Mouse (Mus musculus) midbrain, embryonic 12.5 days (tissue): ENCODE results near the gene Hddc3. TPM values are rescaled to one million over a fixed set of nuclear protein-coding genes. Genes with fewer than 3 reads are reported as not detected.

Experiments
- ATAC-seq: fragments of 200-750 bp; cut with Nextera tagmentation; 2 replicates; pipeline ENCODE4 v1.8.0; 2017; ENCODE audit warnings: low read depth, moderate TSS enrichment, moderate library complexity; ENCODE audit not compliant: low FRiP score
- H3K27ac ChIP-seq: fragments of 300-500 bp; sonication (generic); replicated peaks from 2 replicates; pipeline ENCODE4 v1.5.1; 2016; ENCODE audit warnings: mild to moderate bottlenecking
- H3K27me3 ChIP-seq: fragments of 300-500 bp; sonication (generic); 2 replicates; pipeline ENCODE4 v1.6.1; 2016; ENCODE audit warnings: mild to moderate bottlenecking
- H3K36me3 ChIP-seq: fragments of 300-500 bp; sonication (generic); 2 replicates; pipeline ENCODE4 v1.6.1; 2016
- H3K4me1 ChIP-seq: fragments of 300-500 bp; sonication (generic); 2 replicates; pipeline ENCODE4 v1.6.1; 2016
- H3K4me2 ChIP-seq: fragments of 300-500 bp; sonication (generic); replicated peaks from 2 replicates; pipeline ENCODE4 v1.6.1; 2016; ENCODE audit warnings: mild to moderate bottlenecking, moderate library complexity
- H3K4me3 ChIP-seq: fragments of 300-500 bp; sonication (generic); 2 replicates; pipeline ENCODE4 v1.5.1; 2016; ENCODE audit warnings: mild to moderate bottlenecking
- H3K9ac ChIP-seq: fragments of 300-500 bp; sonication (generic); replicated peaks from 2 replicates; pipeline ENCODE4 v1.6.1; 2016; ENCODE audit warnings: mild to moderate bottlenecking, moderate library complexity
- H3K9me3 ChIP-seq: fragments of 300-500 bp; sonication (generic); 2 replicates; pipeline ENCODE4 v1.6.1; 2016; ENCODE audit warnings: mild to moderate bottlenecking
- WGBS: fragments of 180-500 bp; shearing (Covaris S2); methylation state at CpG from one replicate; pipeline ENCODE4 v1.1.7; 2016; 5-methylcytosine and 5-hydroxymethylcytosine counted together
- polyA plus RNA-seq: library from polyadenylated mRNA; unstranded; fragments of >200 nt; fragmentation: Nextera tagmentation; extraction: Ambion mirVana; gene quantifications from 2 replicates; pipeline ENCODE4 v1.2.1, GENCODE M21; 2016

Hddc3 gene
- polyA plus RNA-seq, 1 experiment from 2014 or later, result 24.8 TPM

DNA sequence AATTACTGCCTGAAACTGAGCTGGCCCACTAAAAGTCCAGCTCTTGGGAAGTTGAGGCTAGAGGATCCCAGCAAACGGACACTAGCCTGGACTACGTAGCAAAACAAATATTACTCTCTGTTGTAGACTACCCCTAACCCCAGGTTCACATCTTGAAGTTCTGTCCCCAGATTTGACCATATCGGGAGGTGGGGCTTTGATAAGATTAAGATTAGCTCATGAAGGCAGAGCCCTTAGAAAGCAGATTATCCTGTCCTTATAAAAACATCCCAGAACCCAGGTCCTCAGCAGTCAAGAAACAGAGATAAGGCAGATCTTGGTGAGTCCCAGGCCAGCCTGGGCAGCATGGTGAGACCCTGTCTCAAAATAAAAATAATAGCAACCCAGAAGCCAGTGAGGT lies 29.3 kb downstream of the Hddc3 start:
- no peak for ATAC-seq
- Histone ChIP-seq H3K4me2 (no peak overlapping the region), H3K27me3 (0 out of 2 replicates have a peak, but pooled peaks cover 6% of the 10 kb centered on the region), H3K4me3 (no peak overlapping the region), H3K27ac (no peak overlapping the region), H3K36me3 (peaks cover 15% of the 10 kb centered on the region), H3K4me1 (peaks cover 12% of the 10 kb centered on the region), H3K9ac (no peak overlapping the region), H3K9me3 (no peaks in the 10 kb centered on the region)
- WGBS, result 82% methylated on average over 3 of the region's 3 CpGs

DNA sequence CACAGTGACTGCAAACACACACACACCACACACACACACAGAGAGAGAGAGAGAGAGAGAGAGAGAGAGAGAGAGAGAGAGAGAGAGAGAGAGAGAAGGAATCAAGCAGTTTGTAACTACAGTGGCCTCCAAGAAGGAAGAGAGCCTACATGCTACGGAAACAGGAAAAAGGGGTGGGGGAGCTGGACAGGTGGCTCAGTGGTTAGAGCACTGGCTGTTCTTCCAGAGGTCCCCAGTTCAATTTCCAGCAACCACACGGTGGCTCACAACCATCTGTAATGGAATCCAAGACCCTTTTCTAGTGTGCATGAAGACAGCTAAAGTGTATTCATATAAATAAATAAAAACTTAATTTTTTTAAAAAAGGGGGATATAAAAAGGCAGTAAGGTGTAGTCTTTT lies 29.8 kb downstream of the Hddc3 start:
- H3K9me3 ChIP-seq, result no peaks in the 10 kb centered on the region
- peaks cover 10% of the 10 kb centered on the region for H3K36me3 ChIP-seq
- 0 out of 2 replicates have a peak, but pooled peaks cover 6% of the 10 kb centered on the region for H3K27me3 ChIP-seq
- WGBS, result 66% methylated on average over 2 of the region's 2 CpGs
- no peak overlapping the region for H3K4me3 ChIP-seq
- H3K9ac ChIP-seq, result no peak overlapping the region
- no peak overlapping the region for H3K4me2 ChIP-seq
- no peak for ATAC-seq
- no peak overlapping the region for H3K27ac ChIP-seq
- peaks cover 12% of the 10 kb centered on the region for H3K4me1 ChIP-seq

DNA sequence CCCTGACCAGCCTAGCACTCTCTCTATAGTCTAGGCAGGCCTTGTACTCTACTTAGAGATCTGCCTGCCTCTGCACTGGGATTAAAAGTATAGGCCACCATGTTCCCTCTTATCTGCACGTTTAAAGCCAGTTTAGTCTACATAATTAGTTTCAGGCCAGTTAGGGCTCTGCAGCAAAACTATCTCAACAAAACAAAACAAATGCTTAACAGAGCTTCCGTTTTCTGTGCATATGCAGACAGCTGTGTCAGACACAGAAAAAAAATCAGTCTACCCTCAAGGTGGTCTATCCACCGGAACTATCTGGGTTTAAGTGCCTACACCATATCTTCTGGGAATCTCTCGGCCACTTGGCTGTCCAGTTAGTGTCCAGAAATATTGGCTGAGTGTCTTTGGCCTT lies 30.4 kb downstream of the Hddc3 start:
- no peak overlapping the region for H3K4me2 ChIP-seq
- H3K4me3 ChIP-seq, result no peak overlapping the region
- no peak for ATAC-seq
- H3K27me3 ChIP-seq, result 0 out of 2 replicates have a peak, but pooled peaks cover 6% of the 10 kb centered on the region
- no peak overlapping the region for H3K27ac ChIP-seq
- peaks cover 12% of the 10 kb centered on the region for H3K4me1 ChIP-seq
- peaks cover 3% of the 10 kb centered on the region for H3K36me3 ChIP-seq
- WGBS, result 84% methylated on average over 4 of the region's 4 CpGs
- no peaks in the 10 kb centered on the region for H3K9me3 ChIP-seq
- no peak overlapping the region for H3K9ac ChIP-seq

DNA sequence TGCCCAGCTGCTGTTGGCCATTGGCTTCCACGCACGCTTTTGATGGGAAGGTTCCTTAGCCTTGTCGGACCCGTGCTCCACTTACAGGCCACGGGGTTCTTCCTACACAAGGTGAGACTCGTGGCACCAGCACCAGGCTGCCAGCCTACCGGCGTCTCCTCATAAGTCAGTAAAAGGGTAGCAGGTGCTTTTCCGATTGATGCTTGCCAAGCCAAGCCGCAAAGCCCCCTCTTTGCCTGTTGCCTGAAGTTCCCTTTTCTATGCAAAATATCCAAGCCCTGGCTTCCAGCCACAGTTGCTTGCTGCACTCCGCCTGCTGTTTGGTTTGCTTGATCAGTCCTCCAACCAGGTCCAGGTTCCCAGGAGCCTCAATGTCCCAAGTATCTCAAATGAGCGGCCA lies 30.9 kb downstream of the Hddc3 start:
- ATAC-seq, result no peak
- Histone ChIP-seq H3K4me2 (no peak overlapping the region), H3K4me1 (peaks cover 12% of the 10 kb centered on the region), H3K4me3 (no peak overlapping the region), H3K9me3 (no peaks in the 10 kb centered on the region), H3K27me3 (0 out of 2 replicates have a peak, but pooled peaks cover 6% of the 10 kb centered on the region), H3K9ac (no peak overlapping the region), H3K27ac (no peak overlapping the region), H3K36me3 (no peaks in the 10 kb centered on the region)
- WGBS, result 89% methylated on average over 12 of the region's 12 CpGs

DNA sequence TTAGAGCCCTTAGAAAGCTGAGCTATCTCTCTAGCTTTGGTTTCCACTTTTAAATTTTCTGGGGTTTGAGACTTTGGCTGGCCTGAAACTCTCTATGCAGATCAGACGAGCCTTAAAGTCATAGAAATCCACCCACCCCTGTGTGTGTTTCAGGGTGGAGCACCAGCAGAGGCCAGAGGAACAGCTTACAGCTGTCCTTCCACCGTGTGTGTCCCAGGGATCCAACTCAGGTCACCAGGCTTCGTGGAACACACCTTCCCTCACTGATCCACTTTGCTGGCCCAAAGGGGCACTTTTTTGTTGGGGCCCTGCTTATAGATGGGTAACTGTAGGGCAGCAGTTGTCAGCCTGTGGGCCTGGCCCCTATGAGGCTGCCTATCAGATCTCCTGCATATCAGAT lies 31.4 kb downstream of the Hddc3 start:
- Histone ChIP-seq H3K4me1 (peaks cover 12% of the 10 kb centered on the region), H3K27me3 (0 out of 2 replicates have a peak, but pooled peaks cover 6% of the 10 kb centered on the region), H3K9me3 (no peaks in the 10 kb centered on the region), H3K27ac (no peak overlapping the region), H3K9ac (no peak overlapping the region), H3K4me2 (no peak overlapping the region), H3K36me3 (no peaks in the 10 kb centered on the region), H3K4me3 (no peak overlapping the region)
- WGBS, result 67% methylated on average over 3 of the region's 3 CpGs
- ATAC-seq, result no peak

DNA sequence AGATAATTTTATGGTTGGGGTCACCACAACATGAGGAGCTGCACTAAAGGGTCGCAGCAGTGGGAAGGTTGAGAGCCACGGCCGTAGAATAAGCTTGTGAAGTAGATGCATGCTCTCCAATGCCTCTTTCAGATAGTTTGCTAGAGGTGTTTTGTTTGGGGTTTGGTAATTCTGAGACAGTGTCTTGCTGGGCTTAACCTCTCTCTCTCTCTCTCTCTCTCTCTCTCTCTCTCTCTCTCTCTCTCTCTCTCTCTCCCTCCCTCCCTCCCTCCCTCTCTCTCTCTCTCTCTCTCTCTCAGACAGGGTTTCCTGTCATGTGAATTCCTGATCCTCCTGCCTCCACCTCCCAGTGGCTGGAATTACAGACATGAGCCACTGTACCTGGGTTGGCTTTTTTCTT lies 31.8 kb downstream of the Hddc3 start:
- Histone ChIP-seq H3K36me3 (no peaks in the 10 kb centered on the region), H3K4me3 (no peak overlapping the region), H3K4me1 (peaks cover 7% of the 10 kb centered on the region), H3K4me2 (no peak overlapping the region), H3K27me3 (0 out of 2 replicates have a peak, but pooled peaks cover 6% of the 10 kb centered on the region), H3K27ac (no peak overlapping the region), H3K9ac (no peak overlapping the region), H3K9me3 (no peaks in the 10 kb centered on the region)
- ATAC-seq, result no peak
- WGBS, result 94% methylated on average over 3 of the region's 3 CpGs

DNA sequence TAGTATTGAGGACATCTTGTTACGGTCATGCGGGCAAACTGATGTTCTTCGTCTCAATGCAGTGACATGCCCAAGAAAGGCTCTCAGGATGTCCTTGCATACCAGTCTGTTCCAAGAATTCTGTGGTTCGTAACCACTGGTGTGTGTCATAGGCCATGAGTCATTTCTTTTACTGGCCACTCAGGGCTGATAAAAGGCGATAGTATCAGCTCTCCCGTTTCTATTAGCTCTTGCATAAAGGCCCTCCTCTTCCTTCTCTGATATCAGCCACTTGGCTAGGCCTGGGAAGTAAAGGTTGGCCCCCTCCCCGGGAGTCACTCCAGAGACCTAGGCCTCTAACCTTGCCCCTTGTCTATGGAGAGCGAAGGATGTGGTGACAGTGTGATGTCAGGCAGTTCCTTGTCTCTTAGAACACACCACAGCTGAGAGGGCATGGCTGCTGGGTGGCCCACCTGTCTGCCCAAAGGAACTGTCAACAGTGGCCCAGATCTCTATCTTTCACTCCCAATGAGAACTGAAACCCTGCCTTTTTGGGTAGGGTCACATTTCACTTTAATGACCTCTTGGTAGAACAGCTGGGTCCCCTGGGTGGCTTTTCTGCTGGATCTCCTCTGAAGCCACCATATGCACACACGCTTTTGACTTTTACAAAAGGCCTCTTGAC lies 32.6 kb downstream of the Hddc3 start:
- H3K27me3 ChIP-seq, result 0 out of 2 replicates have a peak, but pooled peaks cover 6% of the 10 kb centered on the region
- no peak overlapping the region for H3K4me2 ChIP-seq
- H3K4me1 ChIP-seq, result no peaks in the 10 kb centered on the region; the same call in 1 of the 2 replicates
- no peak overlapping the region for H3K9ac ChIP-seq
- no peak overlapping the region for H3K4me3 ChIP-seq
- WGBS, result 90% methylated on average over 9 of the region's 9 CpGs
- no peaks in the 10 kb centered on the region for H3K9me3 ChIP-seq
- no peak overlapping the region for H3K27ac ChIP-seq
- no peak for ATAC-seq
- H3K36me3 ChIP-seq, result no peaks in the 10 kb centered on the region

DNA sequence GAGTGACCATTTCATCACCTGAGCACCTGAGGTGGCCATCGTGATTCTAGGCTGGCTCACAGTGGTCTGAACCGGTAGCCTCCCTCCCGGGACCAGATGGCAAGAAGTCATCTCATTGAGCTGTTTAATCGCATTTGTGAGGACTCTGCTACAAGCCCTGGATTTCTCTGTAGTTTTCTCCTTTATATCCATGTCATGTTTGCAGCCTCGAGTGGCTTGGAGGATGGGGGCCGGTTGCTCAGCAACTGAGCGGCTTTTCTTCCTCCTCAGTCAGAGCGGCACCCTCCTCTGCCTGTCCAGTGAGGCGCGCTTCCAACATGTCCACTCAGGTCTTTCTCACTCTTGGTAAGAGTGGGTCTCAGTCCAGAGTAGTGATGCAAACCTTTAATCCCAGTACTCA lies 33.3 kb downstream of the Hddc3 start:
- H3K9ac ChIP-seq, result no peak overlapping the region
- no peak overlapping the region for H3K27ac ChIP-seq
- H3K4me2 ChIP-seq, result no peak overlapping the region
- no peaks in the 10 kb centered on the region for H3K36me3 ChIP-seq
- 0 out of 2 replicates have a peak, but pooled peaks cover 6% of the 10 kb centered on the region for H3K27me3 ChIP-seq
- H3K9me3 ChIP-seq, result no peaks in the 10 kb centered on the region
- no peak overlapping the region for H3K4me3 ChIP-seq
- WGBS, result 56% methylated on average over 10 of the region's 10 CpGs
- no peak for ATAC-seq
- H3K4me1 ChIP-seq, result no peaks in the 10 kb centered on the region; the same call in 1 of the 2 replicates

DNA sequence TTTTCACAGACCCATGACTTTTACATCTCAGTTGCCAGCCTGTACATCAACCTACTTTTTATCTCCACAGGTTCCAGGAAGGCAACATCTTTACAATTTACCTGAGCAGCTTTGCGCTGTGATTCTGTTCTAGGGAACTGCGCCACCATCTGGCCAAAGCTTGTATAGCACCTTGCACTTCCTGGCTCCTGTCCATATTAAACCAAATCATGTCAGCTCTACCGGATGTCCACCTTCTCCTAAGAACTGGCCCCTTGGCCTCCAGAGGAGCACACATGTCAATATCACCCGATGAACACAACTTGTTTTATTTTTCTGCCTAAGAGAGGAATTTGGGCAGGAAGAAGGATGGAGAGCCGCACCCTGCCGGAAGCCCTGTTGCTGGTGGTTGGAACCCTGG lies 34.6 kb downstream of the Hddc3 start:
- Histone ChIP-seq H3K27ac (no peak overlapping the region), H3K9ac (no peak overlapping the region), H3K4me1 (no peaks in the 10 kb centered on the region; the same call in 1 of the 2 replicates), H3K9me3 (no peaks in the 10 kb centered on the region), H3K27me3 (peaks cover 12% of the 10 kb centered on the region), H3K36me3 (no peaks in the 10 kb centered on the region), H3K4me2 (no peak overlapping the region), H3K4me3 (no peak overlapping the region)
- WGBS, result 37% methylated on average over 6 of the region's 6 CpGs
- ATAC-seq, result no peak

DNA sequence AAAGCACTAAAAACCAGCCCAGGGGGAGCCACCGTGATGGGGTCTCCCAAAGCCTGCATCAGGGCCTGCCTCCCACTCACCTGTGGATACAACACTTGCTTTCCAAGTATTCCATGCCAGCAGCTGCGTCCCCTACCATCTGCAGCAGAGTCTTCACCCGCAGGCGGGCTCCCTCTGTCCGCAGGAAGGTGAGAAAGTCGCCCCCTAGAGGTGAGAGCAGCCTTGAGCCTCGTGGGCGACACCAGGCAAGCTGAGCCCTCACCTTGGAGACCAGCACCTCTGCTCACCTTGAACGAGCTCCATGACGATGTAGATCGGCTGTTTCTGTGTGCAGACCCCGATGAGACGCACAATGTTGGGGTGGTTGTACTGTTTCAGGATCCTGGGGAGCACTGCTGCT lies 36.6 kb downstream of the Hddc3 start:
- Histone ChIP-seq H3K4me3 (no peak overlapping the region), H3K9ac (no peak overlapping the region), H3K9me3 (no peaks in the 10 kb centered on the region), H3K36me3 (no peaks in the 10 kb centered on the region), H3K4me1 (no peaks in the 10 kb centered on the region; the same call in 1 of the 2 replicates), H3K27ac (no peak overlapping the region), H3K27me3 (peaks cover 12% of the 10 kb centered on the region), H3K4me2 (no peak overlapping the region)
- WGBS, result 62% methylated on average over 13 of the region's 13 CpGs
- no peak for ATAC-seq

DNA sequence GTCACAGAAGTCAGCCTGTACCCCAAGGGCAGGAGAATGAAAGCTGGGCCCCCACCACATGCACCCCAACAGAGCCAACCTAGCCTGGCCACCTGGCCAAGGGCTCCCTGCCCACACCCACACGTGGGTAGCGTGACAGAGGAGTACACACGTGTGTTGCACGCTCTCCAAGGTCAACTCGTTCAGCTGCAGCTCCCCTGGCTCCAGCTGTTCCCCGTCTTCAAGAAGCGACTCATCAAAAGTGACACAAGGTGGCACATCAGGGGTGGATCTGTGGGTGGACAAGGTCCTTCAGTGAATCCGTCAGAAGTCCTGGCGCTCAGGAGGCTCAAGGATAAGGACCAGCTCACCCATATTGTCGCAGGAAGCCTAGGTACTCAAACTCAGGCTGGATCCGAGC lies 40.0 kb downstream of the Hddc3 start:
- H3K27me3 ChIP-seq, result peaks cover 27% of the 10 kb centered on the region
- H3K27ac ChIP-seq, result no peak overlapping the region
- H3K9ac ChIP-seq, result no peak overlapping the region
- H3K4me2 ChIP-seq, result no peak overlapping the region
- no peaks in the 10 kb centered on the region for H3K36me3 ChIP-seq
- no peaks in the 10 kb centered on the region for H3K9me3 ChIP-seq
- 64% methylated on average over 11 of the region's 11 CpGs for WGBS
- ATAC-seq, result no peak
- peaks cover 16% of the 10 kb centered on the region for H3K4me1 ChIP-seq
- no peak overlapping the region for H3K4me3 ChIP-seq

DNA sequence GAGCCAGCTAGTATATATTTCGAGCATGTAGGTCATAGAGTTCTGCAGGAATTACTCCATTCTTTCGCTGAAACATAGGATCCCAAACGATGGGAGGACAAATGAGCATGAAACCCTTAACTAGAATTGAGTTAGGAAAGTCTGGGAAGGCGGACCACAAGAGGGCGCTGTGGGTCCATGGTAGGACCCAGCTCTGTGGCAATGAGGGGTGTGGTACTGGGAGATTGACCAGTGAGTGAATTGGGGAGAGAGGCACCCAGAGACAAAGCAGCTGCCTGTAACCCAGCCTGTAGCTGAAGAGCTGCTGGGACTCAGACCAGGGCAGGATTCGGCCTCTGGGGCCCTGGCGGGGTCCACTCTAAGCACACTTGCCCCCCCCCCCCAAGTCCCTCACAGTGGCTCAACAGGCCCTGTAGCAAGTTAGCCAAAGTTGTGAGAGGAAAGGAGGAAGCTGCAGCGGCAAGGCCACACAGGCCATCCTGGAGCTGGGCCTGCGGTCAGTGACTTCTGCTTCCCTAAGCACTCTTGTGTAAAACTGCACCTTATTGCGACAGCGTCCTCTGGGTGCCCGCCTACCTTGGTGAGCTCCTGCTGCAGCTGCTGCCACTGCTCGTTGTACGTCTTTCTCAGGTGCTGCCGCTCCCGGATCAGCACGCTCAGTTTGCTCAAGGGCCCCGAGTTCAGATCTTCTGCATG lies 43.5 kb downstream of the Hddc3 start:
- peaks cover 12% of the 10 kb centered on the region for H3K36me3 ChIP-seq
- H3K27ac ChIP-seq, result no peak overlapping the region
- H3K4me3 ChIP-seq, result 0 out of 2 replicates have a peak overlapping the region, but pooled peaks have one; percentile 4
- H3K4me1 ChIP-seq, result peaks cover 25% of the 10 kb centered on the region
- H3K9me3 ChIP-seq, result no peaks in the 10 kb centered on the region
- peak overlapping the region; percentile 49 for H3K4me2 ChIP-seq
- no peak overlapping the region for H3K9ac ChIP-seq
- peaks cover 30% of the 10 kb centered on the region for H3K27me3 ChIP-seq
- ATAC-seq, result peak; percentile 76
- 32% methylated on average over 17 of the region's 18 CpGs for WGBS
